Mouse (Mus musculus) frontal cortex, postnatal 10 days (tissue): ENCODE measurements around the gene Retsat.
A peak's percentile ranks its signal among the peaks of the same experiment; 100 is the strongest.

Experiments used
- DNase-seq, 2 experiments: peaks; one replicate each; pipeline ENCODE4 v3.0.0; 2022; ENCODE audit warnings: low spot score in 2 of 2, mixed read lengths in 1 of 2

Gene Retsat

GRCm38 (mm10) chr6:72588307-72588706 lies 10.0 kb upstream of the Retsat start:
- no peak for DNase-seq

GRCm38 (mm10) chr6:72590111-72590510 lies 8.2 kb upstream of the Retsat start:
- no peak for DNase-seq

GRCm38 (mm10) chr6:72593011-72593803 lies 5.1 kb upstream of the Retsat start:
- DNase-seq, result peak in 1 of 2 experiments; percentile 43

- no peak for DNase-seq
These were observed 4.4 kb upstream of the Retsat start for GRCm38 (mm10) chr6:72593914-72594313.

GRCm38 (mm10) chr6:72597083-72597874 lies 996 bp upstream of the Retsat start:
- no peak for DNase-seq

- DNase-seq, result peak; percentile 35 to 37
These were observed 699 bp downstream of the Retsat start for GRCm38 (mm10) chr6:72598791-72599557.

GRCm38 (mm10) chr6:72600216-72600615 lies 1.9 kb downstream of the Retsat start:
- DNase-seq, result no peak

GRCm38 (mm10) chr6:72600771-72601170 lies 2.5 kb downstream of the Retsat start:
- DNase-seq, result no peak

- peak; percentile 56 to 74 for DNase-seq
These were observed 3.5 kb downstream of the Retsat start for GRCm38 (mm10) chr6:72601732-72602131.

- DNase-seq, result no peak
These were observed 5.8 kb downstream of the Retsat start for GRCm38 (mm10) chr6:72604066-72604465.

- DNase-seq, result no peak
These were observed 8.8 kb downstream of the Retsat start for GRCm38 (mm10) chr6:72607060-72607459.

- no peak for DNase-seq
These were observed 9.4 kb downstream of the Retsat start for GRCm38 (mm10) chr6:72607676-72608075.

GRCm38 (mm10) chr6:72608662-72609184 lies 10.4 kb downstream of the Retsat start:
- no peak for DNase-seq

GRCm38 (mm10) chr6:72610261-72610660 lies 12.0 kb downstream of the Retsat start:
- no peak for DNase-seq

GRCm38 (mm10) chr6:72615151-72615550 lies 16.9 kb downstream of the Retsat start:
- no peak for DNase-seq

GRCm38 (mm10) chr6:72615561-72616375 lies 17.5 kb downstream of the Retsat start:
- DNase-seq, result no peak

- DNase-seq, result peak; percentile 88 to 93
These were observed 18.5 kb downstream of the Retsat start, which contains the start of gene Tgoln1 for GRCm38 (mm10) chr6:72616643-72617288. Gene Tgoln1, minus strand, starts transcription at chr6:72617000.

- DNase-seq, result no peak
These were observed 21.7 kb downstream of the Retsat start for GRCm38 (mm10) chr6:72619734-72620532.

- no peak for DNase-seq
These were observed 22.6 kb downstream of the Retsat start for GRCm38 (mm10) chr6:72620920-72621319.

GRCm38 (mm10) chr6:72622917-72623316 lies 24.6 kb downstream of the Retsat start:
- no peak for DNase-seq
